Mouse (Mus musculus) testis, adult 2 months (tissue): Measurements from ENCODE around the gene Trcg1. TPM values are rescaled to one million over a fixed set of nuclear protein-coding genes. Genes with fewer than 3 reads are reported as not detected.
"Not testable (repeated sequence)": the region's sequence is repeated elsewhere in the genome, so short reads cannot be mapped to it uniquely, and the experiment has no call there.

ENCODE experiments used
- H3K27ac ChIP-seq: fragments of 200-500 bp; 2 replicates; pipeline ENCODE4 v1.5.1; 2012; ENCODE audit warnings: low read depth, low read length; ENCODE audit not compliant: control insufficient read depth, insufficient read depth
- H3K27me3 ChIP-seq: fragments of 200-500 bp; 2 replicates; pipeline ENCODE4 v1.6.1; 2012; ENCODE audit warnings: mild to moderate bottlenecking, low read length, moderate library complexity; ENCODE audit not compliant: control insufficient read depth, insufficient read depth
- H3K36me3 ChIP-seq: fragments of 200-500 bp; 2 replicates; pipeline ENCODE4 v1.6.1; 2012; ENCODE audit warnings: mild to moderate bottlenecking, low read length; ENCODE audit not compliant: control insufficient read depth, insufficient read depth
- H3K4me1 ChIP-seq: fragments of 200-500 bp; 2 replicates; pipeline ENCODE4 v1.6.1; 2012; ENCODE audit warnings: low read length; ENCODE audit not compliant: control insufficient read depth, insufficient read depth
- H3K4me3 ChIP-seq: fragments of 200-500 bp; 2 replicates; pipeline ENCODE4 v1.5.1; 2012; ENCODE audit warnings: low read depth, mild to moderate bottlenecking, low read length, moderate library complexity, mixed read lengths; ENCODE audit not compliant: control insufficient read depth
- CTCF ChIP-seq: fragments of 200-500 bp; IDR thresholded peaks from 2 replicates; pipeline ENCODE4 v1.5.1; 2012; ENCODE audit warnings: low read depth, mild to moderate bottlenecking, inconsistent platforms, low read length, moderate library complexity; ENCODE audit not compliant: control insufficient read depth, insufficient read depth, insufficient replicate concordance
- POLR2A ChIP-seq: fragments of 200-500 bp; IDR thresholded peaks from 2 replicates; pipeline ENCODE4 v1.6.1; 2012; ENCODE audit warnings: low read depth, mild to moderate bottlenecking, inconsistent platforms, low read length, moderate library complexity; ENCODE audit not compliant: control insufficient read depth
- polyA plus RNA-seq: library from polyadenylated mRNA; depleted of rRNA; stranded (reverse); fragments of >200 nt; gene quantifications from 2 replicates; pipeline ENCODE4 v1.2.3, GENCODE M21; 2012

Gene Trcg1
- polyA plus RNA-seq, 1 experiment, result 0.20 TPM

DNA sequence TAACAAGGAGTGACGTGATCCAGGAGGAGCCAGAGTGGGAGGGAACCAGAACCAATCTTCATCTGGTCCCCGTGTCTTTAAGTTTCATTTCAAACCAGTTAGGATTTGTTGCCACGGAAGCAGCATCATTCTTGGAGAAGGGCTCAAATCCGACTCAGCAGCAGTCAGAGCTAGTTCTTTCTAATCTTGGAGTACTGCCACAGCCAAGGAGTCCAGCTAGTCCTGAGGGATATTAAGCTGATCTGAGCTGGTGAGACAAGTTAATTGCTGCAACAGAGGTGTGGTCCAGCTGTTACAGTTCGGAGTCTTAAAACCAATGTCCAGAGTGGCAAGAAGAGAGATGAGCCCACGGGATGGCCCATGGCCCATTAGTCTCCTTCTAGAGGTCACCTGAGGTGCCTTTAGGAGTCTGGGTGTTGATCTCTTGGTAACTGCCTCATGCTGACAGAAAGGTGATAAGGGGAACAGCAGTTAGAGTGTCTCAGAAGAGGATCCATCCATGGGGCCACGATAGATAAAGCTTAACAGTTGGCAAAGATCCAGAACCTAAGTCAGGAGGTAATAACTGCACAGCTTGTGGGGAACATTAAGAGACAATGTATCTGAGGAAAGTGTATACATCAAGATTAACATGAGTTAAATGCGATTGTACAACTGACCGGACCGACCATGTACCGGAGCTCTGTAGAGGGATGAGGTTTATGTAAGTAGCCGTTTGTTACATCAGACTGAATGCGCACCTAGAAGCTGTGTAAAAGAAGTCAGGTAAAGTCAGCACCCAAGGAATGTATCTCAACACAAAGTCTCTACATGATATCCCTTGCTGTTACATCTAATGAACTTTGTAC lies 10.4 kb upstream of the Trcg1 start:
- Histone ChIP-seq H3K4me3 (no peak overlapping the region), H3K4me1 (no peaks in the 10 kb centered on the region), H3K36me3 (no peaks in the 10 kb centered on the region), H3K27me3 (no peaks in the 10 kb centered on the region), H3K27ac (no peak overlapping the region)
- no peak for TF ChIP-seq CTCF
- no peak for TF ChIP-seq POLR2A

GRCm38 (mm10) chr9:57226628-57227122 lies 9.7 kb upstream of the Trcg1 start:
- not testable (repeated sequence) for H3K27me3 ChIP-seq, H3K27ac ChIP-seq, H3K36me3 ChIP-seq, H3K4me3 ChIP-seq, H3K4me1 ChIP-seq

DNA sequence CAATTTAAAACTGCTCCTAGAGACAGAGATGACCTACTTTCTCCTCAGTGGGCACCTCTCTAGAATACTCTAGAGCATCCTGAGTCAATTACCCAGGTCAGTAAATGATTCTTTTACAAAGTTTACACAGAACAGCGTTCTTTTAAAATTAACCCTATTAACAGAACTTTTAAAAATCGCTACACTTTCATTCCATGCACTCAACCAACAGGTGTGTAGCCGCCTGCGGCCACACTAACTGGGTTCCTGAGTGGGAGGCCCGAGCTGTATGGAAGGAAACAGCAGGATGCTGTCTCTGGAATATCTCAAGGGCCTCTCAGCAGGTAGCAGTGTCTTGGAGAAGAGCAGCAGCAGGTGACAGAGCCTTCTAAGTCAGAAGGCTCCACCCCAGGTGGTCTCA lies 9.2 kb upstream of the Trcg1 start:
- H3K4me3 ChIP-seq, result no peak overlapping the region
- no peaks in the 10 kb centered on the region for H3K4me1 ChIP-seq
- TF ChIP-seq POLR2A, result no peak
- no peak for TF ChIP-seq CTCF
- H3K27me3 ChIP-seq, result no peaks in the 10 kb centered on the region
- H3K36me3 ChIP-seq, result no peaks in the 10 kb centered on the region
- H3K27ac ChIP-seq, result no peak overlapping the region

GRCm38 (mm10) chr9:57228186-57228585 lies 8.2 kb upstream of the Trcg1 start:
- Histone ChIP-seq H3K27me3 (no peaks in the 10 kb centered on the region), H3K27ac (no peak overlapping the region), H3K36me3 (no peaks in the 10 kb centered on the region), H3K4me3 (no peak overlapping the region), H3K4me1 (no peaks in the 10 kb centered on the region)
- no peak for TF ChIP-seq CTCF
- no peak for TF ChIP-seq POLR2A

- TF ChIP-seq POLR2A (no peak), CTCF (no peak)
- no peaks in the 10 kb centered on the region for H3K4me1 ChIP-seq
- H3K27me3 ChIP-seq, result no peaks in the 10 kb centered on the region
- no peak overlapping the region for H3K4me3 ChIP-seq
- no peak overlapping the region for H3K27ac ChIP-seq
- no peaks in the 10 kb centered on the region for H3K36me3 ChIP-seq
Observed at GRCm38 (mm10) chr9:57229726-57230125, 6.6 kb upstream of the Trcg1 start.

- Histone ChIP-seq H3K27ac (no peak overlapping the region), H3K4me3 (no peak overlapping the region), H3K4me1 (no peaks in the 10 kb centered on the region), H3K27me3 (no peaks in the 10 kb centered on the region), H3K36me3 (no peaks in the 10 kb centered on the region)
- no peak for TF ChIP-seq POLR2A
- TF ChIP-seq CTCF, result no peak
Observed at GRCm38 (mm10) chr9:57230146-57230783, 6.1 kb upstream of the Trcg1 start.

- Histone ChIP-seq H3K36me3 (no peaks in the 10 kb centered on the region), H3K27ac (no peak overlapping the region), H3K4me1 (no peaks in the 10 kb centered on the region), H3K4me3 (no peak overlapping the region), H3K27me3 (no peaks in the 10 kb centered on the region)
- no peak for TF ChIP-seq POLR2A
- TF ChIP-seq CTCF, result no peak
Observed at GRCm38 (mm10) chr9:57231536-57232255, 4.7 kb upstream of the Trcg1 start.
